Mouse (Mus musculus) lung, embryonic 16.5 days (tissue): Measurements from ENCODE around the gene Grm1. TPM values are rescaled to one million over a fixed set of nuclear protein-coding genes. Genes with fewer than 3 reads are reported as not detected.

ENCODE experiments used
- ATAC-seq: fragments of 200-750 bp; cut with Nextera tagmentation; 2 replicates; pipeline ENCODE4 v1.8.0; 2017; ENCODE audit warnings: low read depth, mild to moderate bottlenecking, moderate library complexity
- H3K27ac ChIP-seq: fragments of 300-500 bp; sonication (generic); 2 replicates; pipeline ENCODE4 v1.5.1; 2014; ENCODE audit warnings: mild to moderate bottlenecking, control low read depth, low read length
- H3K27me3 ChIP-seq: fragments of 300-500 bp; sonication (generic); 2 replicates; pipeline ENCODE4 v1.6.1; 2014; ENCODE audit warnings: low read depth, low read length, mixed read lengths; ENCODE audit not compliant: control insufficient read depth, insufficient read depth
- H3K36me3 ChIP-seq: fragments of 300-500 bp; sonication (generic); 2 replicates; pipeline ENCODE4 v1.6.1; 2014; ENCODE audit warnings: low read length; ENCODE audit not compliant: control insufficient read depth, insufficient read depth
- H3K4me1 ChIP-seq: fragments of 300-500 bp; sonication (generic); replicated peaks from 2 replicates; pipeline ENCODE4 v1.6.1; 2014; ENCODE audit warnings: low read length, mixed read lengths; ENCODE audit not compliant: control insufficient read depth, insufficient read depth
- H3K4me2 ChIP-seq: fragments of 300-500 bp; sonication (generic); 2 replicates; pipeline ENCODE4 v1.6.1; 2014; ENCODE audit warnings: low read depth, low read length, control low read depth
- H3K4me3 ChIP-seq: fragments of 300-500 bp; sonication (generic); 2 replicates; pipeline ENCODE4 v1.5.1; 2014; ENCODE audit warnings: mild to moderate bottlenecking, low read length, control low read depth
- H3K9ac ChIP-seq: fragments of 300-500 bp; sonication (generic); 2 replicates; pipeline ENCODE4 v1.6.1; 2014; ENCODE audit warnings: low read length, control low read depth
- H3K9me3 ChIP-seq: fragments of 300-500 bp; sonication (generic); 2 replicates; pipeline ENCODE4 v1.6.1; 2016; ENCODE audit warnings: low read length; ENCODE audit not compliant: control insufficient read depth
- WGBS: fragments of 180-500 bp; shearing (Covaris S2); extraction: QIAGEN DNeasy Blood & Tissue Kit; methylation state at CpG from one replicate; pipeline ENCODE4 v1.1.7; 2014; 5-methylcytosine and 5-hydroxymethylcytosine counted together
- polyA plus RNA-seq: library from polyadenylated mRNA; unstranded; fragments of >200 nt; fragmentation: Nextera tagmentation; extraction: Ambion mirVana; gene quantifications from 2 replicates; pipeline ENCODE4 v1.2.1, GENCODE M21; 2015

Gene Grm1
- polyA plus RNA-seq, 1 experiment from 2014 or later = 0.04 TPM

- Histone ChIP-seq H3K27ac (no peak overlapping the region), H3K27me3 (no peaks in the 10 kb centered on the region), H3K36me3 (no peaks in the 10 kb centered on the region), H3K9ac (no peak overlapping the region), H3K4me1 (no peaks in the 10 kb centered on the region), H3K9me3 (no peaks in the 10 kb centered on the region), H3K4me2 (no peak overlapping the region), H3K4me3 (no peak overlapping the region)
- peak; percentile 85 for ATAC-seq
- WGBS = 24% methylated on average over 1 of the region's 1 CpGs
These were observed 320.9 kb downstream of the Grm1 start for GRCm38 (mm10) chr10:10761274-10761673.

GRCm38 (mm10) chr10:10760801-10761200 is 321.4 kb downstream of the Grm1 start:
- WGBS = 32% methylated on average over 2 of the region's 2 CpGs
- Histone ChIP-seq H3K4me3 (no peak overlapping the region), H3K4me1 (no peaks in the 10 kb centered on the region), H3K9ac (no peak overlapping the region), H3K9me3 (no peaks in the 10 kb centered on the region), H3K36me3 (no peaks in the 10 kb centered on the region), H3K27ac (no peak overlapping the region), H3K4me2 (no peak overlapping the region), H3K27me3 (no peaks in the 10 kb centered on the region)
- ATAC-seq = peak; percentile 45

GRCm38 (mm10) chr10:10751033-10751432 is 331.1 kb downstream of the Grm1 start:
- H3K27me3 ChIP-seq = no peaks in the 10 kb centered on the region
- no peaks in the 10 kb centered on the region for H3K4me1 ChIP-seq
- H3K27ac ChIP-seq = no peak overlapping the region
- WGBS = 59% methylated on average over 1 of the region's 1 CpGs
- no peaks in the 10 kb centered on the region for H3K9me3 ChIP-seq
- no peak for ATAC-seq
- H3K4me2 ChIP-seq = no peak overlapping the region
- H3K4me3 ChIP-seq = no peak overlapping the region
- no peaks in the 10 kb centered on the region for H3K36me3 ChIP-seq
- H3K9ac ChIP-seq = no peak overlapping the region

- 36% methylated on average over 1 of the region's 1 CpGs for WGBS
- no peak for ATAC-seq
- Histone ChIP-seq H3K36me3 (no peaks in the 10 kb centered on the region), H3K27me3 (no peaks in the 10 kb centered on the region), H3K4me1 (no peaks in the 10 kb centered on the region), H3K27ac (no peak overlapping the region), H3K4me3 (no peak overlapping the region), H3K9me3 (no peaks in the 10 kb centered on the region), H3K4me2 (no peak overlapping the region), H3K9ac (no peak overlapping the region)
These were observed 338.1 kb downstream of the Grm1 start for GRCm38 (mm10) chr10:10744097-10744496.

- Histone ChIP-seq H3K4me1 (no peaks in the 10 kb centered on the region), H3K4me3 (no peak overlapping the region), H3K4me2 (no peak overlapping the region), H3K36me3 (no peaks in the 10 kb centered on the region), H3K27ac (no peak overlapping the region), H3K9me3 (no peaks in the 10 kb centered on the region), H3K9ac (no peak overlapping the region), H3K27me3 (no peaks in the 10 kb centered on the region)
- no peak for ATAC-seq
- WGBS = 87% methylated on average over 2 of the region's 2 CpGs
These were observed 340.0 kb downstream of the Grm1 start for GRCm38 (mm10) chr10:10742172-10742571.

- 91% methylated on average over 5 of the region's 5 CpGs for WGBS
These were observed 340.8 kb downstream of the Grm1 start for GRCm38 (mm10) chr10:10741314-10741713.

GRCm38 (mm10) chr10:10740729-10741128 is 341.4 kb downstream of the Grm1 start:
- ATAC-seq = peak; percentile 59; the same call in 1 of the 2 replicates
- no peak overlapping the region for H3K4me2 ChIP-seq
- H3K9ac ChIP-seq = no peak overlapping the region
- no peaks in the 10 kb centered on the region for H3K27me3 ChIP-seq
- H3K36me3 ChIP-seq = no peaks in the 10 kb centered on the region
- no peak overlapping the region for H3K27ac ChIP-seq
- no peak overlapping the region for H3K4me3 ChIP-seq
- no peaks in the 10 kb centered on the region for H3K4me1 ChIP-seq
- 51% methylated on average over 3 of the region's 3 CpGs for WGBS
- no peaks in the 10 kb centered on the region for H3K9me3 ChIP-seq

More at GRCm38 (mm10) chr10:10741314-10741713, 340.8 kb downstream of the Grm1 start:
- Histone ChIP-seq H3K9me3 (no peaks in the 10 kb centered on the region), H3K4me1 (no peaks in the 10 kb centered on the region), H3K4me3 (no peak overlapping the region), H3K4me2 (no peak overlapping the region), H3K27ac (no peak overlapping the region), H3K36me3 (no peaks in the 10 kb centered on the region), H3K9ac (no peak overlapping the region), H3K27me3 (no peaks in the 10 kb centered on the region)
- ATAC-seq = no peak

- ATAC-seq = peak; percentile 81
- 14% methylated on average over 1 of the region's 1 CpGs for WGBS
- Histone ChIP-seq H3K9me3 (no peaks in the 10 kb centered on the region), H3K9ac (no peak overlapping the region), H3K36me3 (no peaks in the 10 kb centered on the region), H3K4me3 (no peak overlapping the region), H3K27ac (no peak overlapping the region), H3K4me1 (no peaks in the 10 kb centered on the region), H3K4me2 (no peak overlapping the region), H3K27me3 (no peaks in the 10 kb centered on the region)
These were observed 345.0 kb downstream of the Grm1 start for GRCm38 (mm10) chr10:10737041-10737681.

GRCm38 (mm10) chr10:10734561-10734960 is 347.6 kb downstream of the Grm1 start:
- no peak overlapping the region for H3K4me2 ChIP-seq
- no peaks in the 10 kb centered on the region for H3K27me3 ChIP-seq
- no peak for ATAC-seq
- no peaks in the 10 kb centered on the region for H3K9me3 ChIP-seq
- H3K4me3 ChIP-seq = no peak overlapping the region
- H3K36me3 ChIP-seq = no peaks in the 10 kb centered on the region
- H3K27ac ChIP-seq = no peak overlapping the region
- no peak overlapping the region for H3K9ac ChIP-seq
- H3K4me1 ChIP-seq = no peaks in the 10 kb centered on the region
- 47% methylated on average over 5 of the region's 5 CpGs for WGBS

- no peaks in the 10 kb centered on the region for H3K4me1 ChIP-seq
- H3K4me3 ChIP-seq = no peak overlapping the region
- H3K9me3 ChIP-seq = no peaks in the 10 kb centered on the region
- H3K9ac ChIP-seq = no peak overlapping the region
- no peak overlapping the region for H3K4me2 ChIP-seq
- ATAC-seq = no peak
- WGBS = 66% methylated on average over 5 of the region's 5 CpGs
- no peak overlapping the region for H3K27ac ChIP-seq
- H3K36me3 ChIP-seq = no peaks in the 10 kb centered on the region
- no peaks in the 10 kb centered on the region for H3K27me3 ChIP-seq
These were observed 349.1 kb downstream of the Grm1 start for GRCm38 (mm10) chr10:10733092-10733491.
